Mouse (Mus musculus): Measurements from ENCODE around the gene Ibsp. TPM values are rescaled to one million over a fixed set of nuclear protein-coding genes. Genes with fewer than 3 reads are reported as not detected.

The Ibsp gene
- total RNA-seq, 2 experiments from 2014 or later = not detected

DNA sequence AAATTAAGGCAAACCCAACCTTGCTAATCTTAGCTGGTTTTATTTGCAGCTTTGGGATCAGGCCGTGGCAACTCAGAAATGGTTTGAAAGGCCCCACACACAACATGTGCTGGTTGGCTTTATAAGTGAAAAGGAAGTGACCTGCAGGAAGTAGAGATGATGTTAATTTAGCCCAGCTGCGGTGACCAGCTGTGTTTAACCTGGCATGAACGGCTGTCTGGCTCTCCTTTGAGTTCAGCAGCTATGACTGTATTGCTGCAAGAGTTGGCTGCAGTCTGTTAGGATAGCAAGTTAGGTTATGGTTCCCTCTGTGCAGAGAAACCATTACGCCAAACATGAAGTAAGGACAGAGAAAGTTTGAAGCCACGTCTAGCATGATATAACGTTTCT, 46.3 kb downstream of the Ibsp start:
- no peak for DNase-seq
- H3K4me3 ChIP-seq = no peak overlapping the region
- intact Hi-C loops (cut with DNase I) = loop anchor here (2.0 kb wide), 1 partner anchor 88 kb away; no protein-coding TSS in a partner anchor
- no peak for TF ChIP-seq CTCF (IDR thresholded peaks at IDR 0.05)
- no peak overlapping the region for H3K27ac ChIP-seq

DNA sequence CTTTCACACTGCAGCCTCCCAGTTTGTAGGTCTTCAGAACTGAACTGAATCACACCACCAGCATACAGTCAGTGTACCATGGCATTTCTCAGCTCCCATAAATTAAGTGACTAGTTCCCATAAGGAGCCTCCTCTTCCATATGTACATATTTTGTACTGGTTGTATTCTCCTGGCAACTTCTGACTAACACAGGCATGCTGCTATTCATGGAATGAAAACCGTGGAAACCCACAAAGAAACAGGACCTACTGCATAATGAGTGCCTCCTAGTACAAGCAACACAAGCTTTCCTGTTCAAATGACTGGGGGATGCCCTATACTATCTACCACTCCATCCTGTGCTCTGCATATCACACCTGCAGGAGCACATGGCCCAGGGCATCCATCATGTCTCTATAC, 52.1 kb downstream of the Ibsp start:
- Histone ChIP-seq H3K4me3 (no peak overlapping the region), H3K27ac (no peak overlapping the region)
- intact Hi-C loops (cut with DNase I) = no loop called here
- no peak for DNase-seq
- no peak for TF ChIP-seq CTCF (IDR thresholded peaks at IDR 0.05)

DNA sequence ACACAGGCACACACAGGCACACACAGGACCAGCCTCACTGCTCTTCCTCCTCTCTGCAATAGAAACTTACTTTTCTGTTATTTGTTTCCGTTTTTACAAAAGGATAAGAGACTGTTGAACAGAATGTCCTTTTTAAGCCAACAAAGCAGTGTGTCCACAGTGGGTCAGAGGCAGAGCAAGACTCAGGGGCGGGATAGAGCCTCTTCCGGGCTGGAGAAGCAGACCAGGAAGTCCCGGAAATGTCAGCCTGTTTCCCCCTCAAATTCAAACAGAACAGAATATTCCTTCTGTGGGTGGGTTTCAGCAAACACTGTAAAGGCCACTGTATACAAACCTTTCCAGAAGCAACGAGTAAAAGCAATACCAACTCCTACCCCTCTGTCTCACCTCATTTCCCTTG, 52.9 kb downstream of the Ibsp start:
- TF ChIP-seq CTCF (IDR thresholded peaks at IDR 0.05) = no peak
- H3K27ac ChIP-seq = no peak overlapping the region
- no peak overlapping the region for H3K4me3 ChIP-seq
- intact Hi-C loops (cut with DNase I) = no loop called here
- no peak for DNase-seq

DNA sequence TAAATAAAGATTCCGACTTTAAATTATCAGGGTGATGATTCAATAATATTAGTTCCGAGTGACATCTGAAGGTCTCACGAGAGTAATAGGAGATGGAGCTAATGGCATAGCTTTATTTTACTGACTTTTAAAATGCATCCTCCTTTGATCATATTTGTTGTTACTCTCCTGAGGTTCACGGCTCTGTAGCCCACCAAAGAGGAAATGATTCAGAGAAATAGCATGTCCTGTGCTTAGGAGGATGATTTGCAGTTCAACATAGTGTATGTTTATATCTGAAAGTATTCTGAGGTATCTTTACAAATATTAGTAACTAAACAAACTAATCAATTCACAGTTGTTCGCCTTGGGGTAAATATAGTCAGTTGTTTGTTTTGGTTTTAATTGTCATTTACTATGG, 58.6 kb downstream of the Ibsp start:
- Histone ChIP-seq H3K27ac (peak overlapping the region; percentile 74; the same call in 1 of the 2 replicates), H3K4me3 (no peak overlapping the region)
- DNase-seq = no peak
- intact Hi-C loops (cut with DNase I) = no loop called here
- TF ChIP-seq CTCF (IDR thresholded peaks at IDR 0.05) = no peak

DNA sequence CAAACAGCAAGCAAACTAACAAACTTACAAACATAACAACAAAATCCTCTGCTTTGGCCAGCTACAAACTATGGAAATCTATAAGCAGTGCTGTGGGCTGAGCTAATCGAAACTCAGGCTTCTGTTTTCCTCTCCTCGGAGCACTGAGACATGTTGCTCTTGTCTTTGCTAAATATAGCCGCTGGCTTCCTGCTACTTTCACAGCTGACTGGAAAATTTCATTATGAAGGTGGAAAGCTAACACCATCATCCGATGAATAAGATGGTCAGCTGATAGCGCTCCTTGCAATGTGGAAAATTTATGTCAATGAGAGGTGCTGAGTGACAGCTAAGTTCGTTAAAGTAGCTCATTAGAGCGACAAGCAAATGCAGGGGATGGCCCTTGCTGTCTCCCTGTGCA, 59.6 kb downstream of the Ibsp start:
- intact Hi-C loops (cut with DNase I) = no loop called here
- DNase-seq = no peak
- no peak for TF ChIP-seq CTCF (IDR thresholded peaks at IDR 0.05)
- peak overlapping the region; percentile 60 for H3K4me3 ChIP-seq
- peak overlapping the region; percentile 74 for H3K27ac ChIP-seq

DNA sequence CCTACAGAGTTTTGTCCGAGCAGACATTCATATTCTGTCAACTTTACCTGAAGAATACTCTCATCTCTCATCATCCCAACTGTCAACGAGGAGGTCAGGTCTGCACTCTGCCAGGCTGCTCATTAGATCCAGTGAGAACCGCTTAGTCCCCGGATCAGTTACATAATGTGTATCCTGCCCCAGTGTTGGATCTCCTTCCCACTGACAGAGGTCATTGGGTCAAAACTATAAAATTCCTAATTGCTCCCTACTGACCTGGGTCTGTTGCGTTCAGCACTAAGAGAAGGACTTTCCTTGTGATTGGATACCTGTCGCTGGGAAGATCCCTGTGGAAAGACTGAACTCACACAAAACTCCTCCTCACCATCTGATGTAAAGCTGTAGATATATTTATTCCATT, 60.3 kb downstream of the Ibsp start:
- no peak for TF ChIP-seq CTCF (IDR thresholded peaks at IDR 0.05)
- intact Hi-C loops (cut with DNase I) = no loop called here
- DNase-seq = no peak
- H3K27ac ChIP-seq = peak overlapping the region; percentile 74
- peak overlapping the region; percentile 60 for H3K4me3 ChIP-seq

Small RNA genes within 50 kb of the gene (microRNA-seq; reads per million reads assigned to microRNA genes)
- gene Gm23616 = not detected

Other genes with a start within 250 kb of the Ibsp start
- gene Gm17660, start 221.6 kb upstream of the Ibsp start, total RNA-seq (2021) = not detected
- gene Sparcl1, start 185.4 kb upstream of the Ibsp start, total RNA-seq (2021) = 100 to 1,000 TPM in 1 of 2 experiments, 10 to 100 TPM in 1; 83.5 to 151 TPM
- gene Dspp, start 128.5 kb upstream of the Ibsp start, total RNA-seq (2021) = not detected
- under 1 TPM; 0.42 to 0.99 TPM for gene Dmp1, start 96.6 kb upstream of the Ibsp start, total RNA-seq (2021)
- not detected for gene Mepe, start 26.2 kb downstream of the Ibsp start, total RNA-seq (2021)
- 1 to 10 TPM; 2.1 TPM for gene Spp1, start 135.9 kb downstream of the Ibsp start, total RNA-seq (2021)
- 10 to 100 TPM in 1 of 2 experiments, 1 to 10 TPM in 1; 9.9 to 15.7 TPM for gene Pkd2, start 160.3 kb downstream of the Ibsp start, total RNA-seq (2021)
- 1 to 10 TPM; 4.9 to 5.0 TPM for gene BC005561, start 209.2 kb downstream of the Ibsp start, total RNA-seq (2021)